Mouse (Mus musculus): Measurements from ENCODE around the gene Cbs.
"Not testable (repeated sequence)": the region's sequence is repeated elsewhere in the genome, so short reads cannot be mapped to it uniquely, and the experiment has no call there.

Gene Cbs

GRCm38 (mm10) chr17:31646199-31647002 is 9.4 kb upstream of the Cbs start:
- DNase-seq (ENCODE audit: low spot score) = no peak

GRCm38 (mm10) chr17:31642913-31643312 is 5.9 kb upstream of the Cbs start:
- DNase-seq (ENCODE audit: low spot score) = no peak

DNA sequence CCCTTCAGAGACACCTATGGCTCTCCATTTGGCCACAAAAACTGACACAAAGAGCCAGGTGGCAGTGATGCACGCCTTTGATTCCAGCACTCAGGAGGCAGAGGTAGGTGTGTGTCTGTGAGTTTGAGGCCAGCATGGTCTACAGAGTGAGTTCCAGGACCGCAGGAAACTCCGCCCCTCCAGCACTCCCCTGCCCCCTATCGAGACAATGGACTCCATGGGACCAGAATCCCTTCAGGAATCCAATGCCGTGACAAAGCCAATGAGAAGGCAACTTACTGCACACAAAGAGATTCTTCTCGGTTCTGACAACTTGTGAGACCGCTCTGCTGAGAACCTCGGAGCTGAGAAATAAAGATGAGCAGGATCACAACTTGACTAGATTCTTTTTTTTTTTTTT is 5.3 kb upstream of the Cbs start:
- no peak for DNase-seq (ENCODE audit: low spot score)

- no peak for DNase-seq (ENCODE audit: low spot score)
Observed at GRCm38 (mm10) chr17:31639651-31640050, 2.6 kb upstream of the Cbs start.

- no peak for DNase-seq (ENCODE audit: low spot score)
Observed at GRCm38 (mm10) chr17:31637866-31638570, 980 bp upstream of the Cbs start.

GRCm38 (mm10) chr17:31636277-31636941 is 629 bp downstream of the Cbs start:
- no peak for DNase-seq (ENCODE audit: low spot score)

- no peak for DNase-seq (ENCODE audit: low spot score)
Observed at GRCm38 (mm10) chr17:31635781-31636180, 1.3 kb downstream of the Cbs start.

DNA sequence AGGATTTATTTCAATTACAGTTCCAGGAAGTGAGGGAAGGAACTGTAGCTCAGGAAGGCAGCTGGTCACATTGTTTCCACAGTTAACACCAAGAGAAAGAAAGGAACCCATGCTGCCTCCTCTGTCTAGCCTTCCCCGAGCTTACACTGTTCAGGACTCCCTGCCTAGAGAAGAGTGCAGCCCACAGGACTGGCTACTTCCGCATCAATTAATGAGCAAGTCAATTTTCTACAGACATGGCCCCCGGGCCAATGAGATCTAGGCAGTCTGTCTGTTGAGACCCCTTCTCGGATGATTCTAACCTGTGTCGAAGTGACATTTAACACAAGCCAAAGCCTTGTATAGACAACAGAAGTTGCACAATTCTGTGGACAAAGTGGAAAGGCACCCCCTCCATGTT is 2.1 kb downstream of the Cbs start:
- DNase-seq (ENCODE audit: low spot score) = no peak

- DNase-seq (ENCODE audit: low spot score) = no peak
Observed at GRCm38 (mm10) chr17:31633007-31633406, 4.0 kb downstream of the Cbs start.

GRCm38 (mm10) chr17:31631081-31631800 is 5.8 kb downstream of the Cbs start:
- no peak for DNase-seq (ENCODE audit: low spot score)

DNA sequence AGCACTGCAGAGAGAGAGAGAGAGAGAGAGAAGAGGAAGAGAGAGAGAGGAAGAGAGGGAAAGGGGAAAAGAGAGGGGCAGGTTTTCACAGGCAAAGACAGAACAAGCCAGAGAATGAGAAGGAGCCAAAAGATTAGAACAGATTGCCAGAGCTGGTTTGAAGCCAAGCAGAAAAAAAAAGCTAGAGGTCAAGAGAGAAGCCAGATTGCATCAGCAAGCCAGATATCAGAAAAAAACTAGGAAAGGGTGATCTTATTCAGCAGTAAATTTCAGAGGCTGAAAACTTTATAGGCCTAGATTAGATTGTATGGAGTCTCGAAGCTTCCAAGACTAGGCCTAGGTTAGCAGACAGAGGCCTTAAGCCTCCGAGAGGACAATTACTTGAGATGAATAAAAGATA is 9.1 kb downstream of the Cbs start:
- DNase-seq (ENCODE audit: low spot score) = no peak

DNA sequence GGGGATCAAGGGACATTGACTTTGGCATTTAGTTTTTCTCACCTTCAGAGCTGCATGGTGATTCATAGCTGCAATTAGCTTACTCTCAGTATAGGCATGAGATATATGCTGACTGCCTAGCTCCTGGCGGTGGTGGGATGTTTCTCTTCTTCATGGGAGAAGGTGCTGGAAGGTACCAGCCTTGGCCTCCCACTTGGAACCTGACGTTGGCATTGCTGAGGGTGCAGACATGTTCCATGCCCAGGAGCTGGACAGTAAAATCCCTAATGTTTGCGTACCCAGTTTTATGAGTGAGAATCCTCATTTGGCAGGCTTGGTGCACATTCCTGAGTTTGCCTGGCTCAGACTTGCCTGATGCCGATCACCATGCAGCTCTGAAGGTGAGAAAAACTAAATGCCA is 13.9 kb downstream of the Cbs start:
- no peak for DNase-seq (ENCODE audit: low spot score)

- no peak for DNase-seq (ENCODE audit: low spot score)
Observed at GRCm38 (mm10) chr17:31613086-31613755, 23.8 kb downstream of the Cbs start.

DNA sequence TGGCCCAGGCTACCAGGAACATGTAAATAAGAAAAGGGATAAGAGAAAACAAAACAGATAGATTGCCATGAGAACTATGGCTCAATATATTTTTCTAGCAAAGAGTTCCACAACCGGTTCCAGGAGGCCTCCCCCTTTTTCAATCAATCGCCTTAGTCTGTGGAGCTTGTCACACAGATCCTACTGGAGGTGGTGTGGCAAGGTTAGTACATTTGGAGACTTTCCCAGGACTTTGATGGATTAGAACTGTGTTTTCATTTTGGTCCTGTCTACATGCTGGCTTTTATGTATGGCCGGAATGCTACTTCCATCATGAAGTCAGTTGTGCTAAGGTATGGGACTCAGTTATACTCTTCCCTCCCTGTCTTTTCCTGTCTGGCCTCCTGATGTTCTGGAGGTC is 27.1 kb downstream of the Cbs start:
- no peak for DNase-seq (ENCODE audit: low spot score)

DNA sequence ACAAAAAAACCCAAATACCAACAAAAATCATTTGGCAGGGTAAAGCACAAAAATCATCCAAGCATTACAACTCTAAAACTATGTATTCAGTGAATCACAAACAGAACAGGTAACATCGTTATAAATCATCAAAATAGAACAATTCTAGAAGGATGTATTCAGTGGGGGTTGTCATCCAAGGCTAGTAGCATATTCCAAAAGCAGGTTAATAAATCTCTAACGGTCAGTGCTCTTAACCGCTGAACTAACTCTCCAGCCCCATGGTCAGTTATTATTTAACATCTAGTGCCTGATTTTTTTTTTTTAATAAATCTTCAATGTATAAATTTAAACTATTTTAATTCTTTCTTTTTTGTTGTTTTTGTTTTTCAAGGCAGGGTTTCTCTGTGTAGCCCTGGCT is 27.9 kb downstream of the Cbs start:
- DNase-seq (ENCODE audit: low spot score) = not testable (repeated sequence)

GRCm38 (mm10) chr17:31607256-31607951 is 29.6 kb downstream of the Cbs start:
- no peak for DNase-seq (ENCODE audit: low spot score)

DNA sequence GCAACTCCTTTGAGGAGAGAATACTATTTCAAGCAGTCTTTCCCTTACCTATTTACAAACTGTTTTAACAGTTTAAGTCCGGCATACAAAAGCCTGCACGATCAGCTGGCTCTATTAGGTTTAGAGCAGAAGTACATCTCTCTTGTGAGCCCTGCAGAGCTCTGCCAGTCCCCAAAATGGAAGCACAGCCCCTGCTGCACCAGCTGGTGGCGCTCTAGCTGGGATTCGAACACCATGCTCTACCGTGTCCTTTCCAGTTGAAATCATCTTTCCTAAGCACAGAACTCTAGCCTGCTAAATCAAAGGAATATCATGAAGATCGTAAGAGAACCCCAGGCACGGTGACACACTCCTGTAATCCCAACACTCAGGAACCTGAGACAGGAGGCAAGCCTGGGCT is 30.6 kb downstream of the Cbs start:
- no peak for DNase-seq (ENCODE audit: low spot score)

DNA sequence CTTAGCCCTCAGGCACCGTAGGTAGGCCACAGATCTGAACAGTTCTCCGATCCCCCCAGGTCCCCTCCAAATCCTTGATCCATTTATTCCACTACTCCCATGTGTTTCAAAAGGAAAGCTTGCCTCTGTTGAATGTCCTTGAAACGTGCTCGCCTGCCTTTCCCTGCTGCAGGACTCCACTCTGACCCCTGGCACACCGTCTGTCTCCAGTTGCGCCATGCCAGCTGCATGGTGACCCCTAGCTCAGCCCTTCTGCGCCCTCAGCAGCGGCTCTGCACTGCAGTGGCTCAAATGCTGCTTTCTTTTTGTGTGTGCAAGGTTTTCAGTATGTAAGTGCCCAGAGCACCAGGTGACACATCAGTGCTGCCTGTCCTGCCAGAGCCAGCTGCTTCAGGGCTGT is 38.4 kb downstream of the Cbs start:
- DNase-seq (ENCODE audit: low spot score) = no peak

DNA sequence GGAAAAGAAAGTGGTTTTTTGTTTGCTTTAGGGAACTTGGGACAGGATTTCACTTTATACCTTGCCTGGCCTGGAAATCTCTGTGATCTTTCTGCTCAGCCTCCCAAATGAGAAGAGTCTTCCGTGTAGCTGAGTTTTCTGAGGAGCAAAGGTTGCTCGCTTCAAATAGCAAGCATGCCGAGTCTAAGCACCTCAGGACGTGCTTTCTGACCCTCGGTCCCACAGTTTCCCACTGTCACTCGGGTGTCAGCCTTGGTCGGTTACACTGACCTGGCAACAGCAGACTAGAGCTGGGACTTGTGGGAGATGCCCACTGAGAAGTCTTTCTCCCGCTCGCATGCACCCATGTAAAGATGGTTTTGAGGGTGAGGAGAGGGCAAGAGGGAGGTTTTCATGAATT is 39.1 kb downstream of the Cbs start:
- DNase-seq (ENCODE audit: low spot score) = no peak

GRCm38 (mm10) chr17:31595077-31595476 is 42.0 kb downstream of the Cbs start:
- DNase-seq (ENCODE audit: low spot score) = no peak

- DNase-seq (ENCODE audit: low spot score) = no peak
Observed at GRCm38 (mm10) chr17:31594590-31594989, 42.4 kb downstream of the Cbs start.

All from spleen, adult 12 weeks (tissue).